Mouse (Mus musculus) heart, adult 11 months (tissue): ENCODE results near the gene Tbx21.

Source experiments
- DNase-seq: peaks from one replicate; pipeline ENCODE4 v3.0.0; 2022

The Tbx21 gene

GRCm38 (mm10) chr11:97080291-97080690 is 34.8 kb downstream of the Tbx21 start:
- DNase-seq = no peak

- DNase-seq = no peak
Observed at GRCm38 (mm10) chr11:97078751-97079150, 36.4 kb downstream of the Tbx21 start.

- no peak for DNase-seq
Observed at GRCm38 (mm10) chr11:97074235-97074634, 40.9 kb downstream of the Tbx21 start.

- no peak for DNase-seq
Observed at GRCm38 (mm10) chr11:97072533-97072932, 42.6 kb downstream of the Tbx21 start.

- peak; percentile 92 for DNase-seq
Observed at GRCm38 (mm10) chr11:97071129-97071528, 44.0 kb downstream of the Tbx21 start.

GRCm38 (mm10) chr11:97069770-97070169 is 45.4 kb downstream of the Tbx21 start:
- no peak for DNase-seq

- no peak for DNase-seq
Observed at GRCm38 (mm10) chr11:97069333-97069732, 45.8 kb downstream of the Tbx21 start.

- peak; percentile 88 for DNase-seq
Observed at GRCm38 (mm10) chr11:97066656-97067360, 48.3 kb downstream of the Tbx21 start.

GRCm38 (mm10) chr11:97065538-97066295 is 49.4 kb downstream of the Tbx21 start:
- no peak for DNase-seq

- DNase-seq = no peak
Observed at GRCm38 (mm10) chr11:97063921-97064295, 51.2 kb downstream of the Tbx21 start.

GRCm38 (mm10) chr11:97063274-97063920 is 51.7 kb downstream of the Tbx21 start:
- peak; percentile 87 for DNase-seq

GRCm38 (mm10) chr11:97052219-97052646 is 62.9 kb downstream of the Tbx21 start:
- peak; percentile 91 for DNase-seq

GRCm38 (mm10) chr11:97050944-97051586 is 64.1 kb downstream of the Tbx21 start:
- peak; percentile 92 for DNase-seq

GRCm38 (mm10) chr11:97050216-97050943 is 64.8 kb downstream of the Tbx21 start, which contains the start of gene Osbpl7:
TSS of gene Osbpl7 (plus strand) at chr11:97050628.
- peak; percentile 97 for DNase-seq

- DNase-seq = peak; percentile 88
Observed at GRCm38 (mm10) chr11:97049492-97050085, 65.5 kb downstream of the Tbx21 start.

- peak; percentile 89 for DNase-seq
Observed at GRCm38 (mm10) chr11:97048090-97048650, 67.0 kb downstream of the Tbx21 start.
